Mouse (Mus musculus) embryo, embryonic 11 days (tissue): ENCODE measurements around the gene Senp8.
"Not testable (repeated sequence)": the region's sequence is repeated elsewhere in the genome, so short reads cannot be mapped to it uniquely, and the experiment has no call there.

Experiments used
- DNase-seq: peaks from one replicate; pipeline ENCODE4 v3.0.0-alpha.2; 2015

Senp8 gene

DNA sequence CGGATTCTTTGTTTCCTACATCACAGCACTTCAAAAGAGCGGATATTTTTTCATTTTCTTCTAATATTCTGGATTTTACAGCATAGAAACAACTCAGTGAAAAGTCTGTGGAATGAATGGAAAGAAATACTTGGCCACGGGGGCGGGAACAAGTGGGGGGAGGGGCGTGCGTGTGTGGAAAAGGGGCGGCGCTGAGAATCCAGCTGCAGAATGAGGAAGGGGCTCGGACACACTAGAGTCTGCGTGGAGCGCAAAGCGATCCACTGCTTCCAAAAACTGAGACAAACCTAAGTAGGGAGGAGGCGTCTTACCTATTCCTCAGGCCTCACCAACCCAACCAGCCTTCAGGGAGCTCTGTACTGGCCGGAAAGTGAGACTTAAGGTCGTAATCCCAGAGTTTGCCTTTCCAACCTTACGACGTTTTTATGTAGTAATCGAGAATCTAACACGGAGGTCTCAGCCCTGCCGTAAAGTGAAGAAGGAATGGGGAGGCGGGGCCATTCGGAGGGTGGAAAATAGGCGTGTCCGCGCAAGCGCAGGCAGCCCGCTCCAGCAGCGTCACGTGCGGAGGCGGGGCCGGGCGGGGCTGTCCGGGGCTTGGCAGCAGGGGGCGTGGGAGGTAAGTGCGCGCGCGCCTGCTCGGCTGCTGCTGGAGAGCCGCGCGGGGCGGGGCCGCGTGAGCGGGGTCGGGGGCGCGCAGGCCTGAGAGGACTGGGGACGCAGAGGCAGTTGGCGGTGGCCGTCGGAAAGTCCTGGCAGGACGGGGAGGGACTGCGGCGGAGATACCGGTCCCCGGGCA is at the start of gene Senp8, which contains the start of gene Myo9a:
Gene Senp8 (minus strand): TSS at position 444 of the 799 bp plus-strand sequence.
Gene Myo9a (plus strand): TSS at position 630 of the 799 bp plus-strand sequence.
- DNase-seq, result peak; percentile 99

DNA sequence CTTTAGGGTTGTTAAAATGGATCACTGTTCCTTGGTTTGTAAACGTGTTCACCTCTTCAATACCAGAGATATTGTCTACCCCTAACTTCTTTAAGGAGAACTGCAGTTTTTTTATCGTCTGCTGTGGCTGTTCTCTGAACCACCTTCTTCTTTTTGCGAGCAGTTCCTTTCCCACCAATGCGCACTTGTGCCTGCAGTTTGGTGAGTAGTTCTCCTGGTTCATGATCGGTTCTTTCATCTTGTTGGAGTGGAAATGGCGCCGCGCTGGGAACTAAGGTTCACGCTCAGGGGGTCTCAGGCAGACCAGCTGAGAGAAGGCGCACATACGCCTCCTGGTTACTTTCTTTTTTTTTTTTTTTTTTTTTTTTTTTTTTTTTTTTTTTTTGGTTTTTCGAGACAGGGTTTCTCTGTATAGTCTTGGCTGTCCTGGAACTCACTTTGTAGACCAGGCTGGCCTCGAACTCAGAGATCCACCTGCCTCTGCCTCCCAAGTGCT is 16.5 kb upstream of the Senp8 start:
- not testable (repeated sequence) for DNase-seq

DNA sequence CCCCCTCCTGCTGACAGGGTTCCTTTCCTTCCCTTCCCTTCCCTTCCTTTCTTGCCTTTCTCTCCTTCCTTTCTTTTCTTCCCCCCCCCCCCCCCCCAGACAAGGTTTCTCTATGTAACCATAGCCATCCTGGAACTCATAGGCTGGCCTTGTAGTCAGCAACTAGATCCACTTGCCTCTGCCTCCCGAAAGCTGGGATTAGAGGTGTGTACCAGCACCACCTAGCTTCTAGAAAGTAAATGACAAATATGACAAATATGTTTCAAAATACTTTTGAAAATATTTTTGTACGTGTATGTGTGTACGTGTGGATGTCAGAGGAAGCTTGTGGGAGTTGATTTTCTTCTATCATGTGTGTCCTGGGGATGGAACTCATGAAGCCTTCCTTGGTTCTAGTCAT is 10.0 kb upstream of the Senp8 start:
- peak; percentile 9 for DNase-seq

DNA sequence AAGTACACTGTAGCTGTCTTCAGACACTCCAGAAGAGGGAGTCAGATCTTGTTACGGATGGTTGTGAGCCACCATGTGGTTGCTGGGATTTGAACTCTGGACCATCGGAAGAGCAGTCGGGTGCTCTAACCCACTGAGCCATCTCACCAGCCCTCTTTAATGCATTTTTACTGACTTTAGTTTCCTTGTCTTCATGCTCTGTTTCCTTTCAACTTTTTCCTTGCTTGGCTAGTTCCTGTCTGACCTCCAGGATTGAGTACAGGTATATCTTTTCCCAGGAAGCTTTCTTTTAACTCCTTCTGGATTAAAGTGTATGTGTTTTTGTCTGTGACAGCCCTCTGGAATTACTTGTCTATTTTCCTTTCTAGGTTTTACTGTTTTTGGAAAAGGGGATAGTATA is 6.5 kb upstream of the Senp8 start:
- DNase-seq, result not testable (repeated sequence)

DNA sequence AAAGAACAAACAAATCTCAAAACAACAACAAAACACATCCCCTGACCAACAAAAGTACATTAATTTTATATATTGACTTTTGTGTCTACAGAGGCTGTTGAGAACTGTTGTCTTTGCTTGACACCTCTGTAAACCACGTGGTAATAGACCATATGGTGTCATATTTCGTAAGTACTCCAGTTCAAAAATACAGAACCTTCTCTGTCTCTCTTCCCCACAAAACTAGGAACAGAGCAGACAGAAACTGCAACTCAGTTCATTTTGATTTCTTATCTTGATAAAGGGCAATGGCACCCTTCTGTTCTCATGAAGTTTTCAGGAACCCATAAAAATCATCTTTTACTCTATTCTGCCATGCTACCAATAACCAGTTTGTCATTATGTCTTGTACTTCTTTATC is 4.7 kb upstream of the Senp8 start:
- DNase-seq, result no peak

DNA sequence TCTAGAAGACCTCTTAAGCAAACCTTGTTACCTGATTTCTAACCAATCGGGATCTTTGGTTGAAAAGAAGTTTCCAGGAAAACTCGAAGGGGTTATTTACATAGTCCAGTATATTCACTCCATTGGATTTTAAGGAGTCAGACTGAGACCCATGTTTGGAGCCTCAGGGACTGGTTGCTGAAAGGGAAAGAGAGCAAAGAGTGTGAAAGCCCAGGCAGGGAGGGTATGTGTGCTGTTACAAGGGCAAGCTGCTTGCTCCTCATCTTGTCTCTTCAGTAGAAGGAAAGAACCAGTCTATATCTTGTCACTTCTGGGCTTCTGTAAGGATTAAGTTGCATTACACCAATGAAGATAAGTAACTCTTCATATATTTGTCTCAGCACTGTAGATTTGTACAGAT is 1.5 kb upstream of the Senp8 start:
- no peak for DNase-seq

DNA sequence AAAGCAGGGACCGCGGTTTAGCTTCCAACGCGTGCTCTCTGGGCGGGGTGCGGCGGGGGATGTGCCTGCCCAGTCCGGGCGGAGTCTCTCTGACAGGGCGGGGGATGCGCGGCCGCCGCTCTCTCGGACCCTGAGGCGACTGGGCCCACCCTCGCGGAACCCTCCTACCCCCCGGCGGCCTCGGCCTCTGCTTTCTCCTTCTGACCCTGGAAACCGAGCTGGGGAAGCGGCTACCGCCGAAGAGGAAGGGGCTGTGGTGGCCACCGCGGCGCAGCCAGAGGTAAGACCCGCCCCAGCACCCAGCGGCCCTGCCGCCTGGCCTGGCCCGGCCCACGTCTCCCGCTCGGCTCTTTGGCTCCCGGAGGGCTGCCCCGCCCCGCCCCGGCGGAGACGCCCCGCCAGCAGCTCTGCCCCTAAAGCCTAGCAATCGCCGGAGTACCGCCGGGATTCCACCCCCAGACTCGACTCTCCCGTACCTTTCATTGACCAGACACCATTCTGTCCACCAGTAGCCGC is 614 bp upstream of the Senp8 start:
- DNase-seq, result peak; percentile 84

DNA sequence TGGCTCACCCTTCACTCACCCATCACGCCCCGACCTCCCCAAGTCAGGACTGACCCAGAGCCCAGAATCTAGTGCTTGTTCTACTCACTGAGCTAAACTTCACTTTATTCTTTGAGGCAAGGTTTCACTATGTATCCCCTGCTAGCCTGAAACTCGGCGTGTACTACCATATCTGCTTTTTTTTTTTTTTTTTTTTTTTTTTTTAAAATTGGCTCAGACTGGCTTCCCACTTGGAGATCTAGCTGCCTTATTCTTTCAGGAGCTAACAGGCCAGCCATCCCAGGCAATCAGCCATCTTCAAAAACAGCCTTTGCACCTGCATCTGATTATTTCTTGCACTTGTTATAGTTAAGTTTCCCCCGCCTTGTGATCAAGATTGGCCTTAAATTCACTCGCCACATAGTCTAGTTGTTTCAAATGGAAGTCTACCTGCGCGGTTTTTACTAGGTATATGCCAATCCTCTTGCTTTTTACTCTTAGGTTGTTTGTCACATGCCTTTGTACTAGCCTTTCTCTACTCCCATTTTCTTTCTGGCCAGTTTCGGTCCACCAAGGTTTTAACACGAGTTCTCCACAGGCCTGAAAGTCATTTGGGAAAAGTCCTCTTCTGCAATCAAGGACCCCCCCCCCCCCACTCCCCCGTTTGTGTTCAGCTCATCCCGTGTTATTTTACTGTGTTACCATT is 787 bp downstream of the Senp8 start:
- peak; percentile 12 for DNase-seq

DNA sequence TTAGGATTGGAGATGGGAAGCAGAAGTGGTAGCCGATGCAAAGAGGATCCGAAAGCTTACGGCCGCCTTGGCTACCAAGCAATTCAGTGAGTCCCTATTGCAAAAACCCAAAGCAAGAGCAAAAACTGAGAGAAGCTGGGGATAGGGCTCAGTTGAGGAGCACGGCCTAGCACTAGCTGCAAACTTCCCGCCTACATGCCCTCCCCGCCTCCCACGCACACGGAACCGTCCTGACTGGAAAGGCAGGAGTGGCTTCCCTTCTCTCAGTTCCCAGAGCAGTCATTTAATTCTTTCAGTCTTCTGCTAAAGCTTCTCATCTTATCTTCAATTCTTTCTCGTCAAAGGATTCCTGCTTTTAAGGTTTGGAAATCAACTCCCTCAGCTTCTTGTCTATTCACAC is 1.5 kb downstream of the Senp8 start:
- DNase-seq, result no peak

DNA sequence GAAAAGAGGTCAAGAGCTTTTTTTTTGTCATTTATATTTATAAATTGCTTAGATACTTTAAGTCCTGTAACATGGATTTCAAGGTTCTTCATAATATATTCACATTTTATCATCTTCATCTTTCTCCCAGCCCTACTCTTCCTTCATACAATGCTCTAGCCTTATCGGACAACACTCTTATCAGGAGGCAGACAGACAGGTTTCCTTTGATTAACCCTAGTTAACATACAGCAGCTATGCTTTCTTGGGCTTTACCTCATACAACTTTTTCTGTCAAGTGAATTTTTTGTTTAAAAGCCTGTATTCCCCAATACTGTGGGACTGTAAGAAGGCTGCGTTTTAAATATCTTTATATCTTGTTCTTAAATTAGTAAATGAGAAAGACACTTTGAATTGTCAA is 2.1 kb downstream of the Senp8 start:
- no peak for DNase-seq

DNA sequence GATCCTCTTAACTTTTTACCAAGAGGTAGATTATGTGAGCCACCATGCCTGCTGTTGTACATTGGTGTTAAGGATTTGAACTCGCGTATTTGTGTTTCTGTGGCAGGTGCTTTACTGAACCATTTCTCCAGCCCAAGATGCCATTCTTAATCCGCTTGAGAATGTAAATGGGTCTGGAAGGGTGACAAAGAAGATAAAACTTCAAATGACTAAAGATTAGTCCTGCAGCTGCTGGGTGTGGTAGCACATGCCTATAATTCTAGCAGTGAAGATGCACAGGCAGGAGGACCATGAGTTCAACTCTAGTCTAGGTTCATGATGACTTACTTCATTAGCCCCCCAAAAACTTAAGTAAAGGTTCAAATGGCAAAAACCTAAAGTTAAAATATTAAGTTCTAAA is 6.6 kb downstream of the Senp8 start:
- DNase-seq, result no peak

DNA sequence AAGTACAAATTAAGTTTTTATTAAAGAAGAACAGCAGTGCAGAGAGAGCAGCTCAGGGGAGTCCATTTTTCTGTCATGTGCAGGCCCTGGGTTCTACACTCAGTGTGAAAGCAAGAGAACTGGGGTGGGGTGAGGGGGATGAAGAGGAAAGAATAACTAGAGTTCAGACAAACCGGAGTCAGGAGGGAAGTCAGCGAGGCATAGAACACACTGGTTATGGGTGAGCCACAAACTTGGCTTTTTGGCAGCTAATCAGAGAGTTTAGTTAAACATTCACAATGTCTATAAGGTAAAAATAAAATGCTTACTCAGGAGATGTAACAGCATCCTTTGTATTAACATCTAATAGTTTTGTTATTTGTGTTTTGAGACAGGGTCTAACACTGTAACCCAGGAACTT is 9.9 kb downstream of the Senp8 start:
- no peak for DNase-seq

DNA sequence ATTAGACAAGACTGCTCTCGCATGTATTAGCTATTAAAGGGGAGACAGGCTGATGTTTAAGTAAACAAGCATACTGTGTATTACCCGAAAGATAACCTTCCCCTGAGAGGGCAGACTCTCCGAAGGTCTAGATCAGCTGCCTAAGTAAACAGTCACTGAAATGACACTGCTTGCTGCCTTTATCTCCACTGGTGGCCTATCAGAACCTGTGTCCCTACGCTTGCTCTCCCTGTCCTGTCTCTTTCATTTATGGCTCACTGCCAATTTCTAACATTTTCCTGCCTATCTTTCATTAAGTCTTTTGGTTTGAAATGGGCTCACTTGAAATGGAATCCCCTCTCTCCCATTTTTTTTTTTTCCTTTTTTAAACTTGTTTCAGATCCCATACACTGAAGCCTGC is 15.1 kb downstream of the Senp8 start:
- DNase-seq, result no peak

DNA sequence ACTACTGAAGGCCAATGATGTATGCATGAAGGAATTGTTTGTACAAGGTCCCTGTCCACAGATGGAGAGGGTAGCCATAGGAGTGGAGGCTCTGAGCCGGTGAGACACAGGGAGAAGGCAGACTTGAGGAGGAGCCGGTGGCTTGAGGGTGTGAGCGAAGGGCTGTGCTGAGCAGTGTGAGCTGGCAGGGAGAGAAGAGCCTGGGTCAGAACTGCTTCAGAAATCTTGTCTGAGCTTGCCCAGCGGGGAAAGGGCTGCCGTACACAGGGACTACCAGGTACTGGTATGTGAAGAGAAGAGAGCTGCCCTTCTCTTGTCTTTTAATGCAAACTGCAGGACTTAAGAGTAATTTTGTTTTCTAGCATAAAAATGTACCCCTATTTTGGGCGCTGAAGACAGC is 17.4 kb downstream of the Senp8 start:
- no peak for DNase-seq

DNA sequence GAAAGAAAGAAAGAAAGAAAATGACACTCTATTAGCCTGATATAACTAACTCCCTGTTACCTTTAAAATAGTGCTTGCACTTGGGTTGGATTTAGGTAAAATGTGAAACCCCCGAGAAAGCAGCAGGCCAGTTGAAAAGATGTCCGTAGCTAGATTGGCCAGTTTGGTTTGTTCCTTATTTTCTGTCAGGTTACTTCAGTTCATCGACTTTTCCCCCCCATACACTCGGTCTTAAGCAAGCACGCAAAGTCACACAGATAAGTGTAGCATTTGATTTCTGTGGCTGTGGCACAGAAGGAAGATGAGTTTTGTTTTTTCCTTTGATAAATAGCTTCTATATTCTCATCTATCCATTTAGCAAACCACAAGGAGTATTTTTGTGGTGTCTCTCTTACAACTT is 19.4 kb downstream of the Senp8 start:
- DNase-seq, result no peak

DNA sequence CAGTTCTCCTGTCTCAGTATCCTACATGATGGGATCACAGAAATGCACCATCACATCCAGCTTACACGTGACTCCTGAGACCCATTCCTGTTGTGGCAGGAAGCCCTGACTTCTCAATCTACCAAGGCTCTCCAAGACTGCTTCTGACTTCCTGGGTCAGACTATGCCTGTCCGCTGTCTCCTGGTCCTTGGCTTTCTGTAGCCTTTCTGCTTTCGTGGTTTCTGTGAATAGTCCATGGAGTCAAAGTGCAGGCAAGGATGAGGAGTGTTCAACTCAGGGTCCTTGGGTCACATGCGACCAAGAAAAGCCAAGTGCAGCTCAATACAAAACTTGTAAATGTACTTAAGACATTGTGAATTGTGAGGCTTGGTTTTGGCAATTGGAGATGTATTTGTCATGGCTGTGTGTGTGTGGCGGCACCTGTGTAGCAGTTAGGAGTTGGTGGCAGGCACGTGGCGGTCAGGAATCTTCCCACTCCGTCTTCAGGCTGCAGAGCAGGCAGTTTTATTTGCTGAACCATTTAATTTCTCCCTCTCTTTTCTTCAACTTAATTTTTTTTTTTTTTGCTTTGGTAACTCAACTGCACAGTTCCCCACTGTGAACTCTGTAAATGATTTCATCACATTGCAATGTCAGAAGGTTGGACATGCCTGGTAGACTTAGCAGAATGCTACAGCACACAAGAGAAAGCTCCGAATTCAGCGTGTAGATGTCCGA is 22.8 kb downstream of the Senp8 start:
- DNase-seq, result no peak

DNA sequence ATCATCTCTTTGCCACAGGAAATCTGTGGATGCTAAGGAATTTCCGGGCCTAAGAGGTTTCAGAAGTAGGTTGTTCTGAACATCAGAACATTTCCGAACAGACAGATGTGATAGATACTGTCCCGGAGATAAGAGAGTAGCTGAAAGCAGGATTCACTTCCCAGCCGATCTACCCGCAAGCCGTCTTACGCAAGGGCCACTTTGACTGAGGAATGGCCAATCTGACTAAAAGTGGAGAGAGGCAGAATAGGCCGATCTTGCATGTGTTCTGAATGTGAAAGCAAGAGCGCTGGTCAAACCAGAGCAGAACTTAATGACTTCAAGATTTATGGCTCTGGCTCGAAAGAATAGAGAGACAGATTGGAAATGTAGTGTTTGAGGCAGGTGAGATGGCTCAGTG is 25.0 kb downstream of the Senp8 start:
- no peak for DNase-seq

DNA sequence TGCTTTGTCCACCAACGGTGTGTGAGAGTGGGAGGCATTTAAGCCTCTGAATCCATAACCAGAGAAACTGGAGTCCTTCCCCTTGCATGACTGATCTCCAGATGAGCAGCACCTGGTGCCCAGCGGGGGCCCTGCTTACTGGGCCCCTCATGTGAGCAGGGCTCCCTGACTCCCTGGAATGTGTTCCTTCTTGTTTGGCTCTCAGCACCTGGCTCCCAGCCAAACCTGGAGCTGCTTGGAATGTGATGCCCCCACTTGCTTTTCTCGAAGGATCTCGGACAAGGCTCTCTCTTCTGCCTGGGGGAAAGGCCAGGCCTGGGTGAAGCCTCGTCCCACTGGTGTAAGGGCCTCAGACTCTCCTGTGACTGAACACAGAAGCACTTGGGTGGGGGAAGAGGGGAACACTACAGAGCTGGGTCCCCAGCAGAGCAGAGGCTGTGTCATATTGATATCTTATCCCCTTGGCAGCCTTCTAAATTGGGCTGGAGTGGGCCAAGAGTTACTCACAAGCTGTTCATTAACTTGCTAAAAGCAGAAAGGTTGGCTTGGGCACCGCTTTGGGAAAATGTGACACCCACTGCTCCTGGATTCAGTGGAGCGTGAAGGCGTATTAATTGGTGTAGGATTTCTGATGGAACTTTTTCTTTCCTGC is 26.6 kb downstream of the Senp8 start:
- peak; percentile 14 for DNase-seq

DNA sequence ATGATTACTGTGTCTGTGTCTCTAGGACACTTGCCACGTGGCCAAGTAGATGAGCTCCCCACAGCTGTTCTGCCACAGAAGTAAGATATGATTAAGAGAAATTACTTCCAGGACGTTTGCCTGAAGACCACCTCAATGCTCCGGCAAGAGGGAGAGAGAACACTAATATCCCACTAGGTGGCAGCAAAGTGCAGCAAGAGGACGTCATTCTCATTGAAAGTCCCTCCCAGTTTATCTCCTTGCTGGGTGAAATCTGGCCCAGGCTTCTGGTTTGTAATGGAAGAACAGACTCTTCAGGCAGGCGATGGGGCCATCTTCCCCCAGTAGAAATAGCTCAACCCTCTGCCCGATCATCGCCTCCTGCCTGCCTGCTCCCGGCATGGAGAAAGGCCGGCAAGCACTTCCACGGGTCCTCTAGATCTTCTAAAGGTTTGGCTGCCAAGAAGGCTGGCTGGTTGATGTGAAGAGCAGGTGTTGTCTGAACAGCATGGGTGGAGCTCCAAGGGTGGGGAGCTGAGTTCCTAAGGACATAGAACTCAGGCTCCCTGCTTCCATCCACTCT is 27.3 kb downstream of the Senp8 start:
- DNase-seq, result peak; percentile 90

DNA sequence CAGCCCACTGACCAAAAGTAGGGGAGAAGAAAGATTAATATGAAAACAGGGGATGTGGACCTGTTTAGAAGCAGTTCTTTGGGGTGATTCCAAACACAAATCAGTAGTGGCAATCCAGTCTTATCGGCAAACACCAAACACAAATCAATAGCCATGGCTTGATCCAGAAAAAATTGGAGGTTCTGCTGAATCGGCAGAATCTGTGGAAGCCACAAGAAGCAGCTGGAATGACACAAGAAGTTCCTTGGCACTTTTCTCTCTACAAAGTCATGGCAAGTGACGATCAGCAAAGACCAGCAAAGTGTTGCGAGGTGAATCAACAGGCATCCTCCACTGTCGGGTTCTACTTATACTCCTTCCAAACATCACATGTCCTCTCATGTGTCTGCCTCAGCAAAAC is 29.4 kb downstream of the Senp8 start:
- DNase-seq, result no peak

DNA sequence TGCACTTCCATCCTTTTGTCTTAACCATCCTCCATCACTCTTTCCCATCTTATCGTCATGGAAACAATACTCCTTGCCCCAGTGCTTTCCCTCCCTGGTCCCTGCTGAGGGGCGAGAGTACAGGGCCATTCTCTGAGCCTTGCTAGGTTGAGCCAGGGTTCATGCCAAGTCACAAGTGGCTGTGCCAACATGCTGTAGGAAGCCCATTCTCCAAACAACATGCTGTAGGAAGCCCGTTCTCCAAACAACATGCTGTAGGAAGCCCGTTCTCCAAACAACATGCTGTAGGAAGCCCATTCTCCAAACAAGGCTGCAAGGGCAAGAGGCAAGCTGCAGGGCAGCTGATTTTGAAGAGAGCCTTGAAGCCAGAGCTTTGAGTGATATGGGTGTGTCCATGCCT is 32.3 kb downstream of the Senp8 start:
- no peak for DNase-seq

DNA sequence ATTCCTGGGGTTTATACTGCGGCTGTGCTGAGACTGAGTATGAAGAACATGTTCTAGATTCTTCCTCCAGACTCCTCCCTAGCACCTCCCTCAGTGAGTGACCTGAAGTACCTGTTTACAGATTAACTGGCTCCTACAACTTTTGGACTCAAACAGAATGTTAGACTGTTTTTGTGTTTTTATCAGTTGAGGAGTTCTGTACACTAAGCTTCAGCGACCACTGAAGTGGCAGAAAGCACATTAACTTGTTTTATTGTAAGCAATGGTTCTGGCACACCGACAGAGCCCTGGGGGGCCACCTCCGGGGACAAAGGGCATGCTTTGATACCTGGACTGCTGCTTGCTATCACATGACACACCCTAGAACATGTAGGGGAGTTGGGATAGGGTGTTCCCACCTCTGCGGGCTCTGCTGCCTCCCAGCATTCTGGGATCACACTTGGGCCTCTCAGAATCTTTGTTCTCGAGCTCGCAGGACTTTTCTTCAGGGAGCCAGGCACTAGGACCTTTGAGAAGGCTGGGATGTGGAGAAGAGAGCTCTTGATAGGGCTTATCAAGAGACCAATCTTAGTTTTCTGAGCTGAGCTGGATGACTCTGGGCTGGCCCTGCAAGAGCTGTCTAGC is 34.1 kb downstream of the Senp8 start:
- no peak for DNase-seq
